Mouse (Mus musculus) ES-E14 (cell line): ENCODE results near the gene Cox8a. TPM values are rescaled to one million over a fixed set of nuclear protein-coding genes. Genes with fewer than 3 reads are reported as not detected.
A peak's percentile ranks its signal among the peaks of the same experiment; 100 is the strongest.

Source experiments
- DNase-seq: peaks from one replicate; pipeline ENCODE4 v3.0.0-alpha.2; 2013; ENCODE audit warnings: low read depth, low spot score
- H3K27ac ChIP-seq: 2 replicates; pipeline ENCODE4 v1.5.1; 2012; ENCODE audit warnings: low read depth, mild to moderate bottlenecking, low read length, moderate library complexity, mixed read lengths; ENCODE audit not compliant: poor library complexity, insufficient read depth, severe bottlenecking
- H3K36me3 ChIP-seq: 2 replicates; pipeline ENCODE4 v1.6.1; 2012; ENCODE audit warnings: mild to moderate bottlenecking, low read length, moderate library complexity, mixed read lengths; ENCODE audit not compliant: control insufficient read depth, poor library complexity, insufficient read depth, severe bottlenecking
- H3K4me1 ChIP-seq, 2 experiments: fragments of 150-350 bp in 1 of 2; sonication (generic) in 1 of 2; 2 replicates each; pipeline ENCODE4 v1.6.1; 2012; ENCODE audit warnings: low read length in 2 of 2, mild to moderate bottlenecking in 1 of 2, mixed read lengths in 1 of 2; ENCODE audit not compliant: control insufficient read depth in 2 of 2, insufficient read depth in 2 of 2, poor library complexity in 1 of 2
- H3K4me3 ChIP-seq, 2 experiments: fragments of 150-350 bp in 1 of 2; sonication (generic) in 1 of 2; 2 replicates each; pipeline ENCODE4 v1.5.1; 2012; ENCODE audit warnings: low read length in 2 of 2, low read depth in 1 of 2, mild to moderate bottlenecking in 1 of 2, mixed read lengths in 1 of 2; ENCODE audit not compliant: insufficient read depth in 1 of 2, poor library complexity in 1 of 2, severe bottlenecking in 1 of 2
- H3K9ac ChIP-seq: 2 replicates; pipeline ENCODE4 v1.6.1; 2012; ENCODE audit warnings: low read depth, mild to moderate bottlenecking, low read length, mixed read lengths; ENCODE audit not compliant: poor library complexity, insufficient read depth, severe bottlenecking
- H3K9me3 ChIP-seq: fragments of 150-350 bp; sonication (generic); 2 replicates; pipeline ENCODE4 v1.6.1; 2012; ENCODE audit warnings: low read depth, mild to moderate bottlenecking, low read length; ENCODE audit not compliant: control insufficient read depth, insufficient read depth
- CHD2 ChIP-seq: IDR thresholded peaks from 2 replicates; pipeline ENCODE4 v1.6.1; 2014; ENCODE audit warnings: mild to moderate bottlenecking, low read depth, low read length, inconsistent platforms
- HCFC1 ChIP-seq: IDR thresholded peaks from 2 replicates; pipeline ENCODE4 v1.6.1; 2012; ENCODE audit warnings: low read length, inconsistent platforms, borderline replicate concordance; ENCODE audit not compliant: insufficient read depth
- MAFK ChIP-seq: IDR thresholded peaks from 2 replicates; pipeline ENCODE4 v1.6.1; 2014; ENCODE audit warnings: mild to moderate bottlenecking, low read depth, low read length, inconsistent platforms; ENCODE audit not compliant: insufficient read depth
- ZC3H11A ChIP-seq: IDR thresholded peaks from 2 replicates; pipeline ENCODE4 v1.6.1; 2012; ENCODE audit warnings: low read depth, mild to moderate bottlenecking, inconsistent platforms, low read length, borderline replicate concordance
- ZNF384 ChIP-seq: IDR thresholded peaks from 2 replicates; pipeline ENCODE4 v1.6.1; 2012; ENCODE audit warnings: low read depth, low read length, inconsistent platforms
- in situ Hi-C, 2 experiments: fragments of 600-800 bp; cut with MboI; formaldehyde crosslinking; loops; one replicate each; pipeline ENCODE4 v1.15.1; 2025; ENCODE audit warnings: low sequenced_read_pairs in 2 of 2, inconsistent platforms in 1 of 2; ENCODE audit not compliant: unreplicated experiment in 2 of 2
- total RNA-seq: library from RNA; depleted of rRNA; stranded (reverse); fragments of 300-350 nt; gene quantifications from 2 replicates; pipeline ENCODE4 v1.2.3, GENCODE M21; 2012

The Cox8a gene
- total RNA-seq, 1 experiment = 882 TPM

GRCm38 (mm10) chr19:7189026-7189425 is 28.4 kb downstream of the Cox8a start:
- no peaks in the 10 kb centered on the region for H3K9me3 ChIP-seq
- in situ Hi-C loops = no loop called here
- no peak overlapping the region for H3K9ac ChIP-seq
- H3K27ac ChIP-seq = no peak overlapping the region
- no peak for TF ChIP-seq ZNF384
- no peak for TF ChIP-seq CHD2
- TF ChIP-seq MAFK = no peak
- no peak for TF ChIP-seq HCFC1
- no peak for TF ChIP-seq ZC3H11A
- DNase-seq = no peak
- H3K4me3 ChIP-seq = no peak overlapping the region
- H3K4me1 ChIP-seq = peaks cover 4 to 30% of the 10 kb centered on the region in 2 experiments; a peak in 2 of 4 replicates
- no peaks in the 10 kb centered on the region for H3K36me3 ChIP-seq

GRCm38 (mm10) chr19:7187157-7187556 is 30.3 kb downstream of the Cox8a start:
- no peak overlapping the region for H3K27ac ChIP-seq
- no peak overlapping the region for H3K4me3 ChIP-seq
- no peak for DNase-seq
- H3K4me1 ChIP-seq = peaks cover 8 to 34% of the 10 kb centered on the region in 2 experiments; a peak in 3 of 4 replicates
- no peak for TF ChIP-seq CHD2
- no peak for TF ChIP-seq ZNF384
- no peak for TF ChIP-seq HCFC1
- TF ChIP-seq ZC3H11A = no peak
- no peak for TF ChIP-seq MAFK
- no peaks in the 10 kb centered on the region for H3K36me3 ChIP-seq
- in situ Hi-C loops = no loop called here
- H3K9ac ChIP-seq = no peak overlapping the region
- H3K9me3 ChIP-seq = no peaks in the 10 kb centered on the region

GRCm38 (mm10) chr19:7185715-7186291 is 31.6 kb downstream of the Cox8a start:
- peaks cover 11 to 39% of the 10 kb centered on the region in 2 experiments for H3K4me1 ChIP-seq
- in situ Hi-C loops = no loop called here
- no peak for TF ChIP-seq ZNF384
- no peak for TF ChIP-seq MAFK
- TF ChIP-seq CHD2 = no peak
- TF ChIP-seq ZC3H11A = no peak
- TF ChIP-seq HCFC1 = no peak
- no peaks in the 10 kb centered on the region for H3K36me3 ChIP-seq
- H3K9ac ChIP-seq = 0 out of 2 replicates have a peak overlapping the region, but pooled peaks have one; percentile 14
- peak overlapping the region; percentile 43 to 51 for H3K4me3 ChIP-seq
- no peaks in the 10 kb centered on the region for H3K9me3 ChIP-seq
- DNase-seq = no peak
- no peak overlapping the region for H3K27ac ChIP-seq

- Histone ChIP-seq H3K9ac (no peak overlapping the region), H3K9me3 (no peaks in the 10 kb centered on the region), H3K27ac (no peak overlapping the region), H3K4me3 (no peak overlapping the region), H3K36me3 (no peaks in the 10 kb centered on the region), H3K4me1 (peaks cover 11 to 39% of the 10 kb centered on the region in 2 experiments)
- DNase-seq = no peak
- TF ChIP-seq ZNF384 (no peak), ZC3H11A (no peak), HCFC1 (no peak), CHD2 (no peak), MAFK (no peak)
- in situ Hi-C loops = no loop called here
Observed at GRCm38 (mm10) chr19:7185059-7185458, 32.4 kb downstream of the Cox8a start.

- in situ Hi-C loops = no loop called here
- Histone ChIP-seq H3K9ac (no peak overlapping the region), H3K4me3 (no peak overlapping the region), H3K9me3 (no peaks in the 10 kb centered on the region), H3K27ac (no peak overlapping the region), H3K36me3 (no peaks in the 10 kb centered on the region), H3K4me1 (peaks cover 9 to 36% of the 10 kb centered on the region in 2 experiments)
- TF ChIP-seq ZNF384 = no peak
- TF ChIP-seq ZC3H11A = no peak
- TF ChIP-seq MAFK = no peak
- TF ChIP-seq HCFC1 = no peak
- TF ChIP-seq CHD2 = no peak
- no peak for DNase-seq
Observed at GRCm38 (mm10) chr19:7183419-7183818, 34.0 kb downstream of the Cox8a start.
